Mouse (Mus musculus) kidney, adult 8-10 months (tissue): Measurements from ENCODE around the gene Gm4297.
"Not testable (repeated sequence)": the region's sequence is repeated elsewhere in the genome, so short reads cannot be mapped to it uniquely, and the experiment has no call there.

ENCODE experiments used
- DNase-seq, 2 experiments: peaks; one replicate each; pipeline ENCODE4 v3.0.0; 2022

Gene Gm4297

GRCm38 (mm10) chrX:24574795-24575194 is at the start of gene Gm4297:
TSS of gene Gm4297 (minus strand) at chrX:24574895.
- DNase-seq = not testable (repeated sequence)
